Mouse (Mus musculus): ENCODE data around the gene Stk32c.

DNA sequence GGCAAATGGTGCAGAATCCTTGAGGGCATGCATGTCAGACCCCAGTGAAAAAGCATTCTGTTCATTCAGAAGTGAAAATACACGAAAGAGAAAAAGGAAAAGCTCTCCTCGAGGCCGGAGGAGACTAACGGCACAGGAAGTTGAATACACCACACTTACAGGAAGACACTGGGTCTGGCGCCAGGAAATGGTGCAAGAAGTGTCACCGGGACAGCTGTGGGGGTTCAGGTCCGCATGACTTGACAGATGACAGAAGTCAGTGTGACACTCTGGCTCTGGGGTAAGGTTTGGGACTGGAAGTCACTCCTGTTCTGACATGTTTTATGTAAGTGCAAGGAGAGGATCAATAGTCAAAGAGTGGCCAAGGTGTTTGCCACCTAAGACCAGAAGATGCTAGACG is 11.6 kb upstream of the Stk32c start:
- TF ChIP-seq CTCF (conservative IDR thresholded peaks at IDR 0.05; ENCODE audit: insufficient read depth, insufficient read length, low read depth, low read length) (no peak), POLR2A (IDR thresholded peaks at IDR 0.05; ENCODE audit: low read depth, low read length) (no peak)
